Mouse (Mus musculus): ENCODE results near the gene Ovca2. TPM values are rescaled to one million over a fixed set of nuclear protein-coding genes. Genes with fewer than 3 reads are reported as not detected.
A peak's percentile ranks its signal among the peaks of the same experiment; 100 is the strongest.

Gene Ovca2
- polyA plus RNA-seq, 1 experiment from 2014 or later = 29.5 TPM

- Histone ChIP-seq H3K4me1 (peaks cover 89% of the 10 kb centered on the region), H3K9ac (peak overlapping the region; percentile 90), H3K27me3 (peaks cover 99% of the 10 kb centered on the region), H3K4me2 (replicated peaks) (peak overlapping the region; percentile 87), H3K36me3 (peaks cover 46% of the 10 kb centered on the region), H3K4me3 (peak overlapping the region; percentile 75), H3K27ac (peak overlapping the region; percentile 92), H3K9me3 (no peaks in the 10 kb centered on the region)
- no peak for ATAC-seq (ENCODE audit: low FRiP score, low read depth)
- 5% methylated on average over 53 of the region's 63 CpGs for WGBS
Measured at GRCm38 (mm10) chr11:75167643-75168589, 10.7 kb downstream of the Ovca2 start.

GRCm38 (mm10) chr11:75166861-75167642 lies 11.6 kb downstream of the Ovca2 start:
- H3K27me3 ChIP-seq = peaks cover 94% of the 10 kb centered on the region
- peaks cover 89% of the 10 kb centered on the region for H3K4me1 ChIP-seq
- peak overlapping the region; percentile 87 for H3K4me2 ChIP-seq (replicated peaks)
- peak overlapping the region; percentile 92 for H3K27ac ChIP-seq
- H3K9ac ChIP-seq = peak overlapping the region; percentile 90
- H3K36me3 ChIP-seq = peaks cover 54% of the 10 kb centered on the region
- no peak for ATAC-seq (ENCODE audit: low FRiP score, low read depth)
- H3K9me3 ChIP-seq = no peaks in the 10 kb centered on the region
- 3% methylated on average over 67 of the region's 68 CpGs for WGBS
- H3K4me3 ChIP-seq = peak overlapping the region; percentile 75

- Histone ChIP-seq H3K4me3 (peak overlapping the region; percentile 75), H3K9me3 (no peaks in the 10 kb centered on the region), H3K4me2 (replicated peaks) (peak overlapping the region; percentile 87), H3K27ac (peak overlapping the region; percentile 92), H3K9ac (peak overlapping the region; percentile 90), H3K27me3 (peaks cover 86% of the 10 kb centered on the region), H3K4me1 (peaks cover 89% of the 10 kb centered on the region), H3K36me3 (peaks cover 62% of the 10 kb centered on the region)
- WGBS = 6% methylated on average over 55 of the region's 55 CpGs
- no peak for ATAC-seq (ENCODE audit: low FRiP score, low read depth)
Measured at GRCm38 (mm10) chr11:75166193-75166842, 12.3 kb downstream of the Ovca2 start.

DNA sequence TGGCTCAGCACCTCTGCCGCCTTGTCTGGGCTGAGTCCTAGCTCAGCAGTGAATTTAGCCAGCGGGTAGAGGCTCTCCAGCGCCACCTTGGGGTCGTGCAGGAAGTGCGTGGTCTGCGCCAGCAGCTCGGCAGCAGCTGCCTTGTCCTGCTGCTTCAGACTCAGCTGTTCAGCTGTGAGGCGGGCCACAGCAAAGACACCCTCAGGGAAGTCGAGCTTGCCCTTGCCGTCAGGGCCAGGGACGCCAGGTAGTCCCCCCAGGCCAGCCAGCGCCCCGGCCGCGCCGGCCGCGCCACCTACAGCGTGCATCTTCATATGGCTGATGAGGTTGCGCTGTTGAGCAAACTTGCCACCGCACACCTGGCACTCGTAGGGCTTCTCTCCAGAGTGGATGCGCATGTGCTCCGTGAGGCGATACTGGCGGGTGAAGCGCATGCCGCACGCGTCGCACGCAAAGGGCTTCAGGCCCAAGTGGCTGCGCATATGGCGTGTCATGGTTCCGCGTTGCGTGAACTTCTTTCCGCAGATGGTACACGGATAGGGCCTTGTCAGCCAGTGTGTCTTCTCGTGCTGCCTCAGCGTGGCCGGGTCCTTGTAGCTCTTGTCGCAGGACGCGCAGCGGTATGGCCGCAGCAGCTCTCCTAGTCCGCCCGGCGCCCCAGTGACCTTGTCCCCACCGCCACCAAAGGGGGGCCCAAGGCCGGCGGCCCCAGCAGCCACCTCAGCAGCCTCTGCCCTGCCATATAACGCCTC lies 13.0 kb downstream of the Ovca2 start:
- peak overlapping the region; percentile 92 for H3K27ac ChIP-seq
- H3K4me2 ChIP-seq (replicated peaks) = peak overlapping the region; percentile 87
- peak overlapping the region; percentile 90 for H3K9ac ChIP-seq
- peaks cover 79% of the 10 kb centered on the region for H3K27me3 ChIP-seq
- peak overlapping the region; percentile 75 for H3K4me3 ChIP-seq
- 5% methylated on average over 54 of the region's 54 CpGs for WGBS
- H3K4me1 ChIP-seq = peaks cover 87% of the 10 kb centered on the region
- no peaks in the 10 kb centered on the region for H3K9me3 ChIP-seq
- ATAC-seq (ENCODE audit: low FRiP score, low read depth) = no peak
- H3K36me3 ChIP-seq = peaks cover 69% of the 10 kb centered on the region

- H3K4me1 ChIP-seq = peaks cover 78% of the 10 kb centered on the region
- H3K4me2 ChIP-seq (replicated peaks) = peak overlapping the region; percentile 87
- no peaks in the 10 kb centered on the region for H3K9me3 ChIP-seq
- H3K36me3 ChIP-seq = peaks cover 77% of the 10 kb centered on the region
- WGBS = 23% methylated on average over 15 of the region's 15 CpGs
- H3K9ac ChIP-seq = peak overlapping the region; percentile 90
- no peak for ATAC-seq (ENCODE audit: low FRiP score, low read depth)
- peak overlapping the region; percentile 75 for H3K4me3 ChIP-seq
- H3K27ac ChIP-seq = peak overlapping the region; percentile 92
- peaks cover 71% of the 10 kb centered on the region for H3K27me3 ChIP-seq
Measured at GRCm38 (mm10) chr11:75164750-75165149, 13.9 kb downstream of the Ovca2 start.

GRCm38 (mm10) chr11:75164051-75164450 lies 14.6 kb downstream of the Ovca2 start:
- no peak for ATAC-seq (ENCODE audit: low FRiP score, low read depth)
- Histone ChIP-seq H3K4me2 (replicated peaks) (peak overlapping the region; percentile 87), H3K4me1 (peaks cover 72% of the 10 kb centered on the region), H3K9me3 (no peaks in the 10 kb centered on the region), H3K27ac (peak overlapping the region; percentile 92), H3K27me3 (peaks cover 64% of the 10 kb centered on the region), H3K9ac (peak overlapping the region; percentile 90; the same call in 1 of the 2 replicates), H3K4me3 (peak overlapping the region; percentile 75), H3K36me3 (peaks cover 84% of the 10 kb centered on the region)
- WGBS = 60% methylated on average over 2 of the region's 2 CpGs

- 89% methylated on average over 6 of the region's 6 CpGs for WGBS
- H3K9me3 ChIP-seq = no peaks in the 10 kb centered on the region
- peaks cover 91% of the 10 kb centered on the region for H3K36me3 ChIP-seq
- no peak for ATAC-seq (ENCODE audit: low FRiP score, low read depth)
- peaks cover 67% of the 10 kb centered on the region for H3K4me1 ChIP-seq
- peak overlapping the region; percentile 87 for H3K4me2 ChIP-seq (replicated peaks)
- peak overlapping the region; percentile 75 for H3K4me3 ChIP-seq
- peak overlapping the region; percentile 90 for H3K9ac ChIP-seq
- H3K27ac ChIP-seq = peak overlapping the region; percentile 48; the same call in 1 of the 2 replicates
- peaks cover 58% of the 10 kb centered on the region for H3K27me3 ChIP-seq
Measured at GRCm38 (mm10) chr11:75163379-75163778, 15.3 kb downstream of the Ovca2 start.

DNA sequence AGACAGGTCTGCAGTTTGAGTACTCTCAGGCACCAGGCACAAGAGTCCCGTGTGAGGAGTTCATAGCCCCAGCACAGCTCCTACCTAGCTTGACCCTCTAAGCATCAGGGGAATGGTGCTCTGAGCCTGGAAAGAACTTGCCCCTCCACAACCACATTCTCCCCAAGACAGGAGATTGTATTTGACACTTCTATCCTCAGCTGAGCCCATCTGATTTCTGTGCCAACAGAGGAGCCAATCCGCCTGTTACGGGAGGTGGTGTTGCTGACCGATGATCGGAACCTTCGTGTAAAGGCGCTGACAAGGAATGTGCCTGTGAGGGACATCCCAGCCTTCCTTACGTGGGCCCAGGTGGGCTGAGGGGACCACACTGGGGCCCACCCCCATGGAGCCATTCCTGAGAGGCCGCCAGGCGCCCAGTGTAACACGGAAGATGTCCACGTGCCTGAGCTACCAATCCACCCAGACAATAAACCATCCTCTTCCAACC lies 16.0 kb downstream of the Ovca2 start:
- peak overlapping the region; percentile 87 for H3K4me2 ChIP-seq (replicated peaks)
- WGBS = 85% methylated on average over 12 of the region's 12 CpGs
- no peaks in the 10 kb centered on the region for H3K9me3 ChIP-seq
- no peak overlapping the region; the same call in 1 of the 2 replicates for H3K4me3 ChIP-seq
- H3K36me3 ChIP-seq = peaks cover 94% of the 10 kb centered on the region
- H3K4me1 ChIP-seq = peaks cover 69% of the 10 kb centered on the region
- peak overlapping the region; percentile 90 for H3K9ac ChIP-seq
- no peak for ATAC-seq (ENCODE audit: low FRiP score, low read depth)
- H3K27me3 ChIP-seq = peaks cover 51% of the 10 kb centered on the region
- H3K27ac ChIP-seq = peak overlapping the region; percentile 48; the same call in 1 of the 2 replicates

DNA sequence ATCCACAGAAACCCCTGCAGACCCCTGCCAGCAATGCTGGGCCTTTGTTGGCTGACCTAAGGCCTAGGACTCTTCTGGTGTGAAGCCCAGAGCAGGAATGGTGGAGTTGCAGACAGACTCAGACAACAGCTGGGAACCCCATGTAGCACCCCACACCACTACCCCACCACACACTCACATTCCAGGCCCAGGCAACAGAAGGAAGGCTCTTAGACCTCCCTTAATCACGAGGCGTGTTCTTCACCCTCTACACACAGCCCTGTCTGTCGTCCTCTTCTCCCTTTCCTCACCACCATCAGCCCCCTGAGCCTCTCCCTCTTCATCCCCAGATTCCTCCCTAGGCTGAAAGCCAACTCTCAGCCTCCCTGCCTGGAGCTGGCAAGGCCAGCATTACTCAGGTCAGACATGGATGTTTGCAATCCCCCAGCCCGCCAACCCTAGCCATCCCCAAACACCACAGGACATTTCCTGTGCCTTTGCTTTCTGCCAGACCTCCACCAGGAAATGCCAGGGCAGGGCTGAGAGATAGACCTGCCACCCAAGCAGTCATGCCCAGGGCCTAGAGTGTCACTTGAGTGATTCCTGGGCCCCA lies 17.1 kb downstream of the Ovca2 start:
- H3K9me3 ChIP-seq = no peaks in the 10 kb centered on the region
- 0 out of 2 replicates have a peak, but pooled peaks have one; percentile 7 for ATAC-seq (ENCODE audit: low FRiP score, low read depth)
- no peak overlapping the region for H3K9ac ChIP-seq
- peaks cover 40% of the 10 kb centered on the region for H3K27me3 ChIP-seq
- 56% methylated on average over 4 of the region's 4 CpGs for WGBS
- peaks cover 68% of the 10 kb centered on the region for H3K4me1 ChIP-seq
- H3K4me2 ChIP-seq (replicated peaks) = no peak overlapping the region
- peak overlapping the region; percentile 48; the same call in 1 of the 2 replicates for H3K27ac ChIP-seq
- no peak overlapping the region for H3K4me3 ChIP-seq
- H3K36me3 ChIP-seq = peaks cover 91% of the 10 kb centered on the region

DNA sequence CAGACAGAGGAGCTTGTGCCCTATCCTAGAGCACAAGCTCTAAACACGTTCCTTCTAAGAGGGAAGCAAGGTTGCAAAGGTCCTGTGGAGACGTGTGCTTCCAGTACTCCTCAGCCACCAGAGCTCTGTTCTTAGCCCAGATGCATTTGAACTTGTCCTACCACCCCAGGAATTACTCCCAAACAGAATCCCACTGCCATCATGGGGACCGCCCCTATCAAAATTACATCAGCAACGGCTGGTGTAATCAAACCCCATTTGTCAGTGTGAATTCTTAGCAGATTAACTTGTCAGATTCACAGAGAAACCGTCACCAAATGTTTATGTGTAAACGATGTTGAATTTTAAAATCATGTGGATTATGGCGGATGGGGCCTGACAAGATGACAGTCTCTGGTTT lies 17.7 kb downstream of the Ovca2 start:
- Histone ChIP-seq H3K4me2 (replicated peaks) (no peak overlapping the region), H3K36me3 (peaks cover 86% of the 10 kb centered on the region), H3K27ac (no peak overlapping the region), H3K4me1 (peaks cover 68% of the 10 kb centered on the region), H3K4me3 (no peak overlapping the region), H3K27me3 (peaks cover 34% of the 10 kb centered on the region), H3K9ac (no peak overlapping the region), H3K9me3 (no peaks in the 10 kb centered on the region)
- WGBS = 84% methylated on average over 7 of the region's 7 CpGs
- ATAC-seq (ENCODE audit: low FRiP score, low read depth) = no peak
